ENCODE assay signal across 8 mouse cellular contexts in the genomic region with DNA sequence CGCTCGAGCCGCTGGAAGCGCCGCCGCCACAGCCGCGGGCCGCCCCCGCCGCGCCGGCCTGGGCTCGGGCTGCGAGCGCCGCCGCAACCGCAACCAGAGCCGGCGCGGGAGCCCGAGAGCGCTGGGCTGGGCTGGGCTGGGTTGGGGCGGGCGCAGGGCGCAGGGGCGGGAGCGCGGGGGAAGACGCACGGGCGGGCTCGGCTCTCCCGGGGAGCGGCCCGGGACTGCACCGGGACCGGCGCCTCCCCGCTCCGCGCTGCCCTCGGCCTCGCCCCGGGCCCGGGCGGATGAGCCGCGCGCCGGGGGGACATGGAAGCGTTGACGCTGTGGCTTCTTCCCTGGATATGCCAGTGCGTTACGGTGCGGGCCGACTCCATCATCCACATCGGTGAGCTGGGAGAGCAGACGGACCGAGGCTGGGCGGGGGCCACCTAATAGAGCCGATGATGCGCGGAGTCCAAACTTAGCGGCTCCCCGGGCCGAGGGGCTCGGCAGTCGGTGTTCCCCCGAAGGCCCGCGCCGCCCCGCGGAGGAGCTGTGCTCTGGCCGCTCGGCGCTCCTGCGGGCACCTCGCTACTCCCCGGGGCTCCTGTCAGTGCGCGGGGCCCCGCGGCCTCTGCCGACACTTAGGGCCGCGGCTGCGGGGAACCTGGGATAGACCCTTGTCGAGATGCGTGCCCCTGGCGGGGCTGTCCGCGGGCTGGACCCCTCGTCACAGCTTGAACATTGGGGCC. TPM values are rescaled to one million over a fixed set of nuclear protein-coding genes. Genes with fewer than 3 reads are reported as not detected.
DNase-seq lines count a peak whose midpoint lies in the region; ATAC-seq lines count a peak whose summit lies in the region.

A gene (plus strand): TSS at position 190 of the 734 bp plus-strand sequence.

- no peaks in the 10 kb centered on the region for H3K36me3 ChIP-seq in hindbrain, embryonic 12.5 days
- H3K36me3 ChIP-seq in neural tube, embryonic 11.5 days (ENCODE audit: control insufficient read depth, insufficient read depth, low read length), result no peaks in the 10 kb centered on the region

- H3K4me1 ChIP-seq in hindbrain, embryonic 12.5 days, result peaks cover 31% of the 10 kb centered on the region
- peaks cover 5% of the 10 kb centered on the region; the same call in 1 of the 2 replicates for H3K4me1 ChIP-seq in neural tube, embryonic 11.5 days (ENCODE audit: control insufficient read depth, insufficient read depth, low read length)

- H3K27me3 ChIP-seq in hindbrain, embryonic 12.5 days, result peaks cover 84% of the 10 kb centered on the region
- H3K27me3 ChIP-seq in neural tube, embryonic 11.5 days (ENCODE audit: control insufficient read depth, insufficient read depth, low read length), result peaks cover 70% of the 10 kb centered on the region

- under 1% methylated on average over 77 of the region's 96 CpGs for WGBS in hindbrain, embryonic 12.5 days
- 0% methylated on average over 60 of the region's 96 CpGs for WGBS in neural tube, embryonic 11.5 days

- peak within 1 kb of the TSS; percentile 71 for H3K27ac ChIP-seq in hindbrain, embryonic 12.5 days
- H3K27ac ChIP-seq in neural tube, embryonic 11.5 days (ENCODE audit: low read depth, low read length), result no peak within 1 kb of the TSS

- peak; percentile 41 to 52 for DNase-seq in cerebellum, postnatal 25 days
- no peak for DNase-seq in cerebellum, adult 9-11 months
- DNase-seq in thymus, postnatal 4 days, result peak; percentile 26
- DNase-seq in thymus, adult 18-20 months, result no peak
- DNase-seq in left cerebral cortex, postnatal 14 days (ENCODE audit: low spot score in 2 of 2), result peak in 1 of 2 experiments; percentile 50
- peak; percentile 60 for DNase-seq in neural tube, embryonic 11.5 days (ENCODE audit: low spot score)
- DNase-seq in gastrocnemius, postnatal 25 days, result no peak

- ATAC-seq in hindbrain, embryonic 12.5 days (ENCODE audit: low FRiP score), result peak; percentile 76
- ATAC-seq in neural tube, embryonic 11.5 days (ENCODE audit: insufficient read depth, low FRiP score, low TSS enrichment), result peak; percentile 64

- peak within 1 kb of the TSS; percentile 84 for H3K9ac ChIP-seq in hindbrain, embryonic 12.5 days
- peak within 1 kb of the TSS; percentile 68 for H3K9ac ChIP-seq in neural tube, embryonic 11.5 days (ENCODE audit: low read length)

- intact Hi-C loops in left cerebral cortex, postnatal 14 days (cut with DNase I), result loop anchor here (5.0 to 10.0 kb wide), 6 partner anchors 72 to 1765 kb away; no protein-coding TSS in a partner anchor

- peak within 1 kb of the TSS; percentile 73 for H3K4me3 ChIP-seq in hindbrain, embryonic 12.5 days
- H3K4me3 ChIP-seq in neural tube, embryonic 11.5 days (ENCODE audit: low read depth, low read length), result peak within 1 kb of the TSS; percentile 66

- H3K4me2 ChIP-seq in hindbrain, embryonic 12.5 days (replicated peaks), result peak within 1 kb of the TSS; percentile 91
- peak within 1 kb of the TSS; percentile 88 for H3K4me2 ChIP-seq in neural tube, embryonic 11.5 days (ENCODE audit: low read depth)

- no peaks in the 10 kb centered on the region for H3K9me3 ChIP-seq in hindbrain, embryonic 12.5 days (replicated peaks)
- no peaks in the 10 kb centered on the region for H3K9me3 ChIP-seq in neural tube, embryonic 11.5 days (ENCODE audit: control insufficient read depth, low read length)

RNA-seq across cellular contexts. Expression of the gene that starts here (rescaled TPM):
- 1.8 and 2.8 TPM in 2 replicates for polyA plus RNA-seq in hindbrain, embryonic 12.5 days (2016; fragmentation: Nextera tagmentation; extraction: Ambion mirVana)
- 10 to 100 TPM; 44.9 to 47.4 TPM for total RNA-seq in left cerebral cortex, postnatal 14 days (2021)
- polyA plus RNA-seq in neural tube, embryonic 11.5 days (2014; fragmentation: Nextera tagmentation; extraction: Ambion mirVana), result 0.91 and 1.7 TPM in 2 replicates
- not detected for total RNA-seq in gastrocnemius, postnatal 25 days (2021)

Comparison
In these comparisons a context has a peak if more than half of its experiments do, and no peak if none do; other contexts are left out.
1. RNA of the gene that starts here (total RNA-seq): 44.9 to 47.4 TPM in left cerebral cortex, postnatal 14 days; not detected in gastrocnemius, postnatal 25 days; every median in the first group is over 10 times any median in the second.
2. DNase-seq: peak in cerebellum, postnatal 25 days (2 of 2), thymus, postnatal 4 days (single experiment) and neural tube, embryonic 11.5 days (single experiment); none in cerebellum, adult 9-11 months (single experiment), thymus, adult 18-20 months (0 of 2) and gastrocnemius, postnatal 25 days (single experiment).